Mouse (Mus musculus) Muller cell, postnatal 12 days (primary cell): ENCODE data around the gene Trip13.

Experiments
- DNase-seq: peaks from one replicate; pipeline ENCODE4 v3.0.0-alpha.2; 2015; ENCODE audit errors: inconsistent ontology term

Trip13 gene

GRCm38 (mm10) chr13:73887415-73887874 lies 50.1 kb downstream of the Trip13 start:
- DNase-seq = no peak

- DNase-seq = no peak
These were observed 51.0 kb downstream of the Trip13 start for GRCm38 (mm10) chr13:73886601-73887000.

DNA sequence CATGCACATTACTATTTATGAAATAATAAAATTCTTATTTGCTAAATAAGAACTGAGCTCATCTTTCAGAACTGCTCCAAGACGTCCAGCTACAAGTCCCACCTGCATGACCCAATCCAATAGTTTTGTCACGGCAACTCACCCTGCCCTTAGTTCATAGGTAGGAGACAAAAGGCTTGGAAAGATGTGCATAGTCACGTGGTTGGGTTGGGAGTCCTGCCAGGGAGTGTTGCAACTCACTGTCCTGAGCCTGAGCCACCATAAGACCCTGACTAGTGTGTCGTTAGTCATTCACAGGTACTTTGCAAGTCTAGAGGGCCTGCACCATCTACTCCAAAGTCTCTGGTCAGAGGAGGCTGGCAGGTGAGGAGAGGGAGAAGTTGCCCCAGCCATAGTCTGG lies 51.5 kb downstream of the Trip13 start:
- no peak for DNase-seq

DNA sequence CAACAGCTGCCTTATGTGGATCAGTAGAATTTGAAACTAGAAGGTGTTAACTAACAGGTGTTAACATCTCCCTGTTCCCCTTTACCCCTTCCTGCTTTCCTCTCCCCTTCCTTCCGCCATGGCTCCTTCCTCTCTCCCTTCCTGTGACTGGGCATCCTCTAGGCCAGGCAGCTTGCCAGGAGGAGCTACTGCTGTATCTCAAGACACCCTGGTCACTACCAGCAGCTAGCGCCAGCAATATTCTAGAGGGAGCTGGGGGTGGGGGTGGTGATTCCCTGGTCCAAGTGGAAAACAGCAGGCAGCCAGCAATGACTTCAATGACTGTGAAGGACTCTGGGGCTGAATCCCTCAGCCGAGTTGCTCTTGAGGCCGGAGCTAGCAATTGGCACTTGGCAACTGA lies 51.9 kb downstream of the Trip13 start:
- DNase-seq = no peak

DNA sequence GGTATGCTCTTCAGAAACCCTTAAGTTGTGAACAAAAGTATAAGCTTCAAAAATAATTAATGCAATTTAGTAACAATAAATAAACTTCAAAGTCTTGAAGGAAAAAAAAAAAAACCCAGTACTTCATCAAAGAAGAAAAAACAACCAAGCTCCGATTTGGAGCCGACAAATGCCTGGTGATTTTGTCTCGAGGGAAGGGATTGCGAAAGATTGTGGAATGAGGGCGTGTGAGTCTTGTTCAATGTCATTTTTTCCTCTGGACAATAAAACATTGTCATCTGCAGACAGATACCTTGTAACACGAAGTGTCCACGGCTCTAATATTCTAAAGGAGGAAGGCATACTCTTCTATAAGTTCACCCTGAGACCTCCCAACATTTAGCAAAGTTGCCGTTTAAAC lies 56.2 kb downstream of the Trip13 start:
- no peak for DNase-seq

DNA sequence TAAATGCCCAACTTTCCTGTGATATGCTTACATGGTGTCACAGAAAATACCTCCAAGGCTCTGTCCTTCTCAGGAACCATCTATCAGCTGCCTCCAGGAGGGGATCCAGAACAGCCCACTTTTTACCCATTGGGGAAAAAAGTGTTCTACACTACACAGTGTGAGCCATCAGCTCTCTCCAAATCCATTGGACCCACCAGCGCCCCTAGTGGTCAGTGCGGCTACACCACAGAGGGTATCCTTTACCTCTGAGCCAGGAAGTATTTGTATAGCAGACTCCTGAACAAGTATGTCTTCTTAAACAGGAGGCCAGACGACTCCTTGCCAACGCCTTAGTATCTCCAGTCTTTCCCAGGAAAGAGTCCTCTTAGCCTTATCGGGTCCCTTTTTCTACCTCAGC lies 57.8 kb downstream of the Trip13 start:
- no peak for DNase-seq

GRCm38 (mm10) chr13:73872159-73872558 lies 65.4 kb downstream of the Trip13 start:
- no peak for DNase-seq
